Mouse (Mus musculus): ENCODE measurements at regions not wholly inside any gene's neighbourhood (a gene's known extent, or its start where the extent isn't known, plus 50 kb on each side); places are given as distances from the start of the nearest gene placed in this dataset.

DNA sequence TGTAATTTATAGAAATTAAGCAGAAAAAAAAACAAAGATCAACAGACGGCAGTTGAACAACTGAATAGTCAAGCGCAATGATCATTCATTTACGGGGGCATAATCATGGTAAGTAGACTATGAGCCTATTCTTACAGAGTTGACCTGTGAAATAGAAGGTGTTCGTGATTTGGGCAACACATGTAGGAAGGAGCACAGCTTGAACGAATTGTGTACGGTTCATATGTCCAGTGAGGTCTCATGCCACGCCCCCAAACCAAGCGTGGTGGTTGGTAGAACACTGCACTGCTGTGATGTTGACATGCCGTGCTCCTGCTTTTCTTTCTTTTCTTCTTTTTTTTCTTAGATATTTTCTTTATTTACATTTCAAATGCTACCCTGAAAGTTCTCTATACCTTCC lies 563.1 kb downstream of the Etv1 start:
- Histone ChIP-seq H3K4me2 (ENCODE audit: low read depth) (no peak overlapping the region), H3K9ac (ENCODE audit: low read length) (no peak overlapping the region), H3K27me3 (ENCODE audit: control insufficient read depth, insufficient read depth, low read length) (no peaks in the 10 kb centered on the region), H3K27ac (ENCODE audit: low read depth, low read length) (no peak overlapping the region), H3K4me1 (ENCODE audit: control insufficient read depth, insufficient read depth, low read length) (no peaks in the 10 kb centered on the region), H3K9me3 (ENCODE audit: control insufficient read depth, low read length) (no peaks in the 10 kb centered on the region), H3K4me3 (ENCODE audit: low read depth, low read length) (no peak overlapping the region), H3K36me3 (ENCODE audit: control insufficient read depth, insufficient read depth, low read length) (no peaks in the 10 kb centered on the region)
- ATAC-seq (ENCODE audit: insufficient read depth, low FRiP score, low TSS enrichment) (no peak), DNase-seq (ENCODE audit: low spot score) (no peak)
- 87% methylated on average over 9 of the region's 9 CpGs for WGBS

DNA sequence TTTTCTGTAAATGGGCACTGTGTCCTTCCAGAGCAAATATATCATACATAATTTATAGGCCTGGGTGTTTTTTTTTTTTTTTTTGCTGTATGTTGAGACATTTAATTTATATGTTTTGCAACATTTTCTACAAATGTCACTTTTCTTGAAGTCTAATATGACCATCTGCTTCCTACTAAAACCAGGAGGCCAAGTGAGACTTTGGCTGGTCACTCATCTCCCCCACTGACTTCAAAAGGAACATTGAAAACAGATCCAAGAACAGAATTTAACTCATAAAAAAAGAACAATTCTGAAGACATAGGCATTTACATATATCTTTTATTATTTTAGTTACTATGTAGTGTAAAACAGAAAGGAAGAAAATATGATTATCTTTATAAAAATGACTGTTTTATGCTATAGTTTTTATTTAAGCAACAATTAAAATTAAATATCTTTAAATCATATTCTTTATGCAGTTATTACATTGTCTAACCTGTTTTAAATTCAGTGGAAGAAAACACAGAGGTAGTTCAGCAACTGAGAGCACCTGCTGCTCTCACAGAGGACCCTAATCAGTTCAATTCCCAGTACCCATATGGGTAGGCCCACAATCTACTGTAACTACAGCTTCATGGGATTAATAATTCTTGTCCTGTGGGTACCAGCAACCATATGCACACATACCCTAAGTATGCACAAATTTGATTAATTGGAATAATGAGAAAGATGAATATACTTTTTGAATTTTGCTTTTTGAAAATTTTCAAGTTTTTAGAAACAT lies 592.5 kb downstream of the Etv1 start:
- Histone ChIP-seq H3K4me1 (ENCODE audit: control insufficient read depth, insufficient read depth, low read length) (no peaks in the 10 kb centered on the region), H3K4me3 (ENCODE audit: low read depth, low read length) (no peak overlapping the region), H3K27me3 (ENCODE audit: control insufficient read depth, insufficient read depth, low read length) (no peaks in the 10 kb centered on the region), H3K9me3 (ENCODE audit: control insufficient read depth, low read length) (no peaks in the 10 kb centered on the region), H3K27ac (ENCODE audit: low read depth, low read length) (no peak overlapping the region), H3K9ac (ENCODE audit: low read length) (no peak overlapping the region), H3K36me3 (ENCODE audit: control insufficient read depth, insufficient read depth, low read length) (no peaks in the 10 kb centered on the region), H3K4me2 (ENCODE audit: low read depth) (no peak overlapping the region)
- DNase-seq (ENCODE audit: low spot score) (no peak), ATAC-seq (ENCODE audit: insufficient read depth, low FRiP score, low TSS enrichment) (no peak)

DNA sequence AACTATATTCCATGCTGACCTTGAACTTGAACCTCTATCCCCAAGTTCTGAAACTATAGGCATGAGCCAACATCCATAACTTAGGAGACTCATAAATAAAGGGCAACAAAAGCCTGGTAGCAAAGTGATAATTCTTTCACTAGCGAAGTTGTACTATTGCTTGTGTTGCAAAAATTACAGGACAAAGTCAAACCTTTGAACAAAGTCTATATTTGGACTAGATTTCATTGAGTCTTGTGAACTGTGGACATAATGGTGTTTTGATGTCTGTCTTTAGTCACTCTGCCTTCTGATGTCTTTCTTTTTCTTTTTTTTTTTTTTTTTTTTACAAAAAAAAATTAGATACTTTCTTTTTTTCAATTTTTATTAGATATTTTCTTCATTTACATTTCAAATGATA lies 594.5 kb downstream of the Etv1 start:
- no peak overlapping the region for H3K4me2 ChIP-seq (ENCODE audit: low read depth)
- DNase-seq (ENCODE audit: low spot score) (no peak), ATAC-seq (ENCODE audit: insufficient read depth, low FRiP score, low TSS enrichment) (no peak)
- no peaks in the 10 kb centered on the region for H3K9me3 ChIP-seq (ENCODE audit: control insufficient read depth, low read length)
- no peak overlapping the region for H3K9ac ChIP-seq (ENCODE audit: low read length)
- no peak overlapping the region for H3K27ac ChIP-seq (ENCODE audit: low read depth, low read length)
- H3K4me3 ChIP-seq (ENCODE audit: low read depth, low read length) = no peak overlapping the region
- WGBS = 90% methylated on average over 1 of the region's 1 CpGs
- no peaks in the 10 kb centered on the region for H3K36me3 ChIP-seq (ENCODE audit: control insufficient read depth, insufficient read depth, low read length)
- no peaks in the 10 kb centered on the region for H3K27me3 ChIP-seq (ENCODE audit: control insufficient read depth, insufficient read depth, low read length)
- no peaks in the 10 kb centered on the region for H3K4me1 ChIP-seq (ENCODE audit: control insufficient read depth, insufficient read depth, low read length)
